Mouse (Mus musculus) G1E (cell line): ENCODE data around the gene Mecom.

Experiments used
- CTCF ChIP-seq: IDR thresholded peaks from 2 replicates; pipeline ENCODE4 v1.5.1; 2012; ENCODE audit warnings: low read depth, low read length, inconsistent platforms, mixed read lengths
- GATA1 ChIP-seq: IDR thresholded peaks from 2 replicates; pipeline ENCODE4 v1.6.1; 2012; ENCODE audit warnings: borderline replicate concordance, low read length, inconsistent platforms, mixed read lengths
- POLR2AphosphoS5 ChIP-seq: IDR thresholded peaks from 2 replicates; pipeline ENCODE4 v1.6.1; 2012; ENCODE audit warnings: low read depth, low read length, inconsistent platforms; ENCODE audit not compliant: insufficient replicate concordance

DNA sequence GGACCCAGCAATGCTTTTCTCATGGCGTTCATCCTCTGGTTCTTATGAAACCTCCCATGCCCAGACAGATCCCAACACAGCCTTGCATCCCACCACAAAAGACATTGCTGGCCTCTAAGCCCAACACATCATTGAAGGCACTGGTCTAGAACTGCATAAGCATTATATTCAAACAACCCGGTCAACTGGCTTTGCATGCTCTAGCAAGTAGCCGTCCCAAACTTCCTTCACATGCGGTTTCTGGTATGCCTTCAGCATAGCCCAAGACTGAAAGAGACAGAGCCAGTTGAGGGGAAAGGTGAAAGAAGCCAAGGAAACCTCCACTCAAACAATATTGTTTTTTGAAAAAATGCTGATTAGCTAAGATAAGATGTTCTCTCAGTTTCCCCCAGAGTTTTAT lies 397.7 kb downstream of the Mecom start:
- TF ChIP-seq GATA1 (no peak), CTCF (no peak), POLR2AphosphoS5 (no peak)
